Mouse (Mus musculus): ENCODE measurements around the gene Adipoq.
"Not testable (repeated sequence)": the region's sequence is repeated elsewhere in the genome, so short reads cannot be mapped to it uniquely, and the experiment has no call there.

Adipoq gene

DNA sequence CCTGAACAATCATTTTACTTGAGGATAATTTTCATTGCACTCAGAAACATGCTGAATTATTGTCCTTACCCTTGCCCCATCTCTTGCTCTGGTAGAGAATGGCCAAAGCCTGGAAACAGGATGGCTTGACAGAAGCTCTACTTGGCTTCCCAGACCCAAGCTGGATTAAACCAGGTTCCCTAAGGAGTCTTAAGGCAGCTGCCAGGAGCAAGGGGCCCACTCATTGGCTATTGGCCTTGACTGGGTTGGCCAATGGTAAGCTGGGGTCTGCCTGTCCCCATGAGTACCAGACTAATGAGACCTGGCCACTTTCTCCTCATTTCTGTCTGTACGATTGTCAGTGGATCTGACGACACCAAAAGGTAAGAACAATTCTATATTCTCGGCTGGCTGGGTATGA is at the start of gene Adipoq:
Adipoq (plus strand) TSS at position 257 of the 400 bp plus-strand sequence.
- Histone ChIP-seq H3K9me3 (ENCODE audit: low read length) (no peaks in the 10 kb centered on the region), H3K4me1 (replicated peaks; ENCODE audit: low read depth, low read length) (no peaks in the 10 kb centered on the region), H3K27me3 (ENCODE audit: insufficient read depth, low read length) (peaks cover 10% of the 10 kb centered on the region; the same call in 1 of the 2 replicates), H3K4me3 (replicated peaks; ENCODE audit: low read length) (no peak within 1 kb of the TSS), H3K36me3 (ENCODE audit: insufficient read depth, low read length) (no peaks in the 10 kb centered on the region)
- TF ChIP-seq CTCF (conservative IDR thresholded peaks at IDR 0.05; ENCODE audit: low read length): no peak
- TF ChIP-seq NANOG (IDR thresholded peaks at IDR 0.05; ENCODE audit: borderline replicate concordance, low read length): no peak
- no peak for TF ChIP-seq POU5F1 (IDR thresholded peaks at IDR 0.05; ENCODE audit: borderline replicate concordance, low read length)

DNA sequence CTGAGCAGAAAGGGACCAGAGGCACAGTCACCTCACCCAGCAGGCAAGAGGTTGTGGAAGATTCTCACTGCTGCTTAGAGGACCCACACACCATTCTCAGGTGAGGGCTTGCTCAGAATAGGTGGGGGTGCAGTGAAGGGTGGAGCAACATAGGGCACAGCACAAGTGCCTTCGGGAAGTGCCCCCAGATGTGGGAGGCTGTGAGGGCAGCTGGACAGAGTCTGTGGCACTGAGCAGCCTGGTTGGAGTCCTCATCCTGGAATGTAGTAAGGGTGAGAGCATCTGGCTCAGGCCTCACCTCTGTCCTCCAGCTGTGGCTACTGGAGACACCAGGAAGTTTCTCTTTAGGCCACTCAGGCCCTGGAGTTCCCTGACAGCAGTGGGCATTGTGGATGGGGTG is 49.5 kb upstream of the Adipoq start:
- H3K27me3 ChIP-seq (ENCODE audit: insufficient read depth, low read length): not testable (repeated sequence)

DNA sequence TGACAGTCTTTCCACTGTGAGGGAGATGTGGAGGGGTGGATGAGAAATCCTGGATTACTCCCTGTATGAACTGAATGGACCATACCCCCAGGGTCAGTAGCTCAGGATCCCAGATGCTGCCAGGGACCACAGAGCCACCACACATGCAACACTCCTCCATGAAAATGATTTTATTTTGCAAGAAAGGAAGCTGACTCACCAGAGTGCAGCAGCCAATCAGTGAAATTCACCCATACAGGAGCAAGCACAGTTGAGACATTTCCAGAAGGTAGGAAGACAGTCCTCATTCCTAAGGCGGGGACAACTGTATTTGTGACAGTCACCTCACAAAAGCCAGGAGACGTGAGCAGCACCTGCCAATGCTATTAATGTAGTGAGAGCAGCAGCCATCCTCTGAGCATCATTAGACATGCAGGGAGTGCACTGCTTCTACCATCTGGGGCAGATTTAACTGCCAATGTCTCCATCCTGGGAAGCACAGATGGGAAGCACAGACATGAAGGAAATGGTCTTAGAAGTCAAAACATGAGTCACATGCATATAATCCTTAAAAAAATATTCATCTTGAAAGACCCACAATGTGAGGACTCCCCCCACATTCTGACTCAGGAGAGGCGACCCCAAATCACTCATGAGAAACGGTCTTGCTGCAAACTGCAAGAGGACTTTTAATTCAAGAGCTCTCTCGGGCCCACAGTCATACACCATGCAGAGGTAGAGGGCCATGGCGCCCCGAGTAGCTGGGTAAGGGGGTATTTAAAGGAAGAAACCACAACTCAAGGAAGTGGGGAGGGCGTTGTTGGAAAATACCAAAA is 48.8 kb upstream of the Adipoq start:
- not testable (repeated sequence) for H3K36me3 ChIP-seq (ENCODE audit: insufficient read depth, low read length); H3K27me3 ChIP-seq (ENCODE audit: insufficient read depth, low read length)
- peak overlapping the region; percentile 43; the same call in 1 of the 2 replicates for H3K4me3 ChIP-seq (replicated peaks; ENCODE audit: low read length)
- peaks cover 67% of the 10 kb centered on the region for H3K4me1 ChIP-seq (replicated peaks; ENCODE audit: low read depth, low read length)
- peaks cover 17% of the 10 kb centered on the region; the same call in 1 of the 2 replicates for H3K9me3 ChIP-seq (ENCODE audit: low read length)

More for the DNA sequence above, 49.5 kb upstream of the Adipoq start:
- not testable (repeated sequence) for H3K36me3 ChIP-seq (ENCODE audit: insufficient read depth, low read length)
- H3K4me3 ChIP-seq (replicated peaks; ENCODE audit: low read length): 0 out of 2 replicates have a peak overlapping the region, but pooled peaks have one; percentile 20
- H3K9me3 ChIP-seq (ENCODE audit: low read length): peaks cover 17% of the 10 kb centered on the region; the same call in 1 of the 2 replicates
- peaks cover 73% of the 10 kb centered on the region for H3K4me1 ChIP-seq (replicated peaks; ENCODE audit: low read depth, low read length)

DNA sequence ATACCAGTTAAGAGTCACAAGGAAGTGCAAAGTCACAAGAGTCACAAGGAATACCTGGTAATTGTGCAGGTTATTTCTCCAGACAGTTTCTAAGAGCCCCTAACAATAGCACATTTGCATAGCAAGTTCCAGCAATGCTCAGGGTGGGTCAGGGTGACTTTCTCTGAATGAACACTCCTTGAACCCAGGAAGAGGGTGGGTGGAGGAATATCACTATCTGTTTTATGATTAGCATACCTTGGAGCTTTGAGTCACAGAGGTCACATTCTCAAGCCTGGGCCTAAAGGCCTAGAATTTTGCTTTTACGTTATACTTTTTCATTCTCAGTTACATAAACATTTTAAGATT is 48.3 kb upstream of the Adipoq start:
- H3K36me3 ChIP-seq (ENCODE audit: insufficient read depth, low read length); H3K27me3 ChIP-seq (ENCODE audit: insufficient read depth, low read length): not testable (repeated sequence)
- Histone ChIP-seq H3K4me3 (replicated peaks; ENCODE audit: low read length) (peak overlapping the region; percentile 82; the same call in 1 of the 2 replicates), H3K4me1 (replicated peaks; ENCODE audit: low read depth, low read length) (peaks cover 62% of the 10 kb centered on the region), H3K9me3 (ENCODE audit: low read length) (peaks cover 17% of the 10 kb centered on the region; the same call in 1 of the 2 replicates)
- TF ChIP-seq NANOG (IDR thresholded peaks at IDR 0.05; ENCODE audit: borderline replicate concordance, low read length): peak; percentile 68

DNA sequence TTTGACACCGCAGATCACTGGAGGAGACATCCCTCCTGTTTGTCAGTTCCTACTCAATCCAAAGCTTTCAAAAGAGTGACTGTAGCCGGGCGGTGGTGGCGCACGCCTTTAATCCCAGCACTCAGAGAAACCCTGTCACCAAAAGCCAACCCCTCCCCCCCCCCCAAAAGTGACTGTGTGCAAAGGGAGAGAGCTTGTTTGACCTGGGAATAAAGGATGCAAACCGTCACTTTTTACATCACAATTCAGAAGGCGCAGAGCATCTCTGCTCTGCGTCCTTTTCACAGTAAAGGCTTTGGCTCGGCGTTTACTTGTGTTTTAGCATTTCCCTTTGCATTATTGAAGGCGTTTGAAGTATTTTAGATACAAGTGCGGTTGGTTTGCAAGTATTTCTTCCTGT is 46.7 kb upstream of the Adipoq start:
- peaks cover 62% of the 10 kb centered on the region for H3K4me1 ChIP-seq (replicated peaks; ENCODE audit: low read depth, low read length)
- no peaks in the 10 kb centered on the region for H3K27me3 ChIP-seq (ENCODE audit: insufficient read depth, low read length)
- TF ChIP-seq NANOG (IDR thresholded peaks at IDR 0.05; ENCODE audit: borderline replicate concordance, low read length) (no peak), CTCF (conservative IDR thresholded peaks at IDR 0.05; ENCODE audit: low read length) (no peak), POU5F1 (IDR thresholded peaks at IDR 0.05; ENCODE audit: borderline replicate concordance, low read length) (no peak)
- H3K4me3 ChIP-seq (replicated peaks; ENCODE audit: low read length): peak overlapping the region; percentile 82
- peaks cover 5% of the 10 kb centered on the region; the same call in 1 of the 2 replicates for H3K9me3 ChIP-seq (ENCODE audit: low read length)
- no peaks in the 10 kb centered on the region for H3K36me3 ChIP-seq (ENCODE audit: insufficient read depth, low read length)

DNA sequence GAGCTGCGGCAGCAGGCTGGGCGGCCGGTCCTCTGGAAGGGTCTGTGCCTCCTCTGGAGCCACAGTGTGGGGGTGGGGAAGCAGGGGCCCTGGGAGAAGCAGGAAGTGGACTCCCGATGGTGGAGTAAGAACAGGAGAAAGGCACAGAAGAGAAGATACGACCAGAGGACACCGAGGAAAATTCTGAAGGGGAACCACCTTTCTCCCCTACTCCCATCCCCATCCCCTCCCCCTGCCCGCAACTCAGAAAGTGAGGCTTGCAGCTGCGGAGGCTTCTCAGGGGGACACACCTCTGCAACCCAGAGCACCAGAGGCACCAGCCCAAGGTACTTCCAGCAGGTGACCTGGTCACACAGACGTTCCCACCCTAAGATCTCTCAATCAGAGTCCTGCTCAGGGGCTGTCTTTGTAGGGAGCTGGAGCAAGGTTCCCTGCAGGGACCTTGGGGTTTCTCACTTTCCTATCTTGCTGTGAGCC is 46.2 kb upstream of the Adipoq start:
- H3K4me1 ChIP-seq (replicated peaks; ENCODE audit: low read depth, low read length): peaks cover 62% of the 10 kb centered on the region
- peaks cover 5% of the 10 kb centered on the region; the same call in 1 of the 2 replicates for H3K9me3 ChIP-seq (ENCODE audit: low read length)
- H3K36me3 ChIP-seq (ENCODE audit: insufficient read depth, low read length): no peaks in the 10 kb centered on the region
- TF ChIP-seq POU5F1 (IDR thresholded peaks at IDR 0.05; ENCODE audit: borderline replicate concordance, low read length): no peak
- H3K27me3 ChIP-seq (ENCODE audit: insufficient read depth, low read length): no peaks in the 10 kb centered on the region
- H3K4me3 ChIP-seq (replicated peaks; ENCODE audit: low read length): peak overlapping the region; percentile 82

DNA sequence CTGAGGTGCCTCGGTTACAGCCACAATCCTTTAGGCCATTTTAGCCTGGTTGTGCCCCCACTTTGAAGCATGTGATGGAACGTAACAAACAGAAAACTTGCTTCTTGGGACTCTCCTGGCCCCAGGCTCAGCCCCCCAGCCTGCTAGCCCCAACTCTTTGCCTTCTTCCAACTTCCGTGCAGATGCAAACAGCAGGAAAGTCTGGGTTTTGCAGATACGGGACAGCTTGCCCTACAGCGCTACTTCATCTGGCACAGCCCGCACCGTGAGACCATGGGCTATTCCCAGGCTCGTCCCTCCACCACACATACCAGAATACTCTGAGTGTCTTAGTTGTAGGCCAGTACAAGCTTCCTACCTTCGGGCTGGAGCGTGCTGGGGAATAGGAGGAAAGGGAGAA is 45.7 kb upstream of the Adipoq start:
- no peak for TF ChIP-seq NANOG (IDR thresholded peaks at IDR 0.05; ENCODE audit: borderline replicate concordance, low read length)
- no peak for TF ChIP-seq POU5F1 (IDR thresholded peaks at IDR 0.05; ENCODE audit: borderline replicate concordance, low read length)
- no peak for TF ChIP-seq CTCF (conservative IDR thresholded peaks at IDR 0.05; ENCODE audit: low read length)
- Histone ChIP-seq H3K9me3 (ENCODE audit: low read length) (peaks cover 5% of the 10 kb centered on the region; the same call in 1 of the 2 replicates), H3K36me3 (ENCODE audit: insufficient read depth, low read length) (no peaks in the 10 kb centered on the region), H3K27me3 (ENCODE audit: insufficient read depth, low read length) (no peaks in the 10 kb centered on the region), H3K4me1 (replicated peaks; ENCODE audit: low read depth, low read length) (peaks cover 64% of the 10 kb centered on the region), H3K4me3 (replicated peaks; ENCODE audit: low read length) (peak overlapping the region; percentile 82)

DNA sequence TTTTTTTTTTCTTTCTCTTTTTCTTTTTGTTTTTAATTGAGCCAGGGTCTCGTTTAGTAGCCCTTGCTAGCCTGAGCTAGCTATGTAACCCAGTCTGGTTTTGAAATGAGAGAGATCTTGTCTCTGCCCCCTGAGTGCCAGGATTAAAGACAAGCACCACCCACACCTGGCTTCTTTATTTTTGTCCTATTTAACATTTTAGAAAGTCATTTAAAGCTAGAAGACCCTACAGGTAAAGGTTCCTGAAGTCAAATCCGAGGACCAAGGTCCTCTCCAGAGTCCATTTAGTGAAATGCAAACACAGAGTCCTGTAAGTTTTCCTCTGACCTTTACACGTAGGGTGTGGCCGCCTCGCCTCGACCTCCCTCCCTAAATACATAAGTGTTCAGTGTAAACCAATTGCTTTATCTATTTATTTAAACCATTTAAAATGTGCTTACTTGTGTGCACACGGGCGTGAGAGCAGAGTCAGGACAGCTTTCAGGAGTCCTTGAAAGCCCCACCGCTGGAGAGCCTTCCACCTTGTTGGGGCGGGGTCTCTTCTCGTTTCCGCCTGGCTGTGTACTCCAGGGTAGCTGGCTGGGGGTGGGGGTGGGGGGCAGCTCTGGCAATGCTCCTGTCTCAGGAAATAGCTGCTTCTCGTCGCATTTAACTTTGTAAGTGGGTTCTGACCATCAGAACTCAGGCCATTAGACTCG is 43.8 kb upstream of the Adipoq start:
- no peaks in the 10 kb centered on the region for H3K36me3 ChIP-seq (ENCODE audit: insufficient read depth, low read length)
- no peaks in the 10 kb centered on the region for H3K27me3 ChIP-seq (ENCODE audit: insufficient read depth, low read length)
- H3K9me3 ChIP-seq (ENCODE audit: low read length): no peaks in the 10 kb centered on the region
- peak overlapping the region; percentile 82 for H3K4me3 ChIP-seq (replicated peaks; ENCODE audit: low read length)
- TF ChIP-seq CTCF (conservative IDR thresholded peaks at IDR 0.05; ENCODE audit: low read length) (no peak), NANOG (IDR thresholded peaks at IDR 0.05; ENCODE audit: borderline replicate concordance, low read length) (no peak; the same call in 1 of the 2 replicates), POU5F1 (IDR thresholded peaks at IDR 0.05; ENCODE audit: borderline replicate concordance, low read length) (no peak)
- H3K4me1 ChIP-seq (replicated peaks; ENCODE audit: low read depth, low read length): peaks cover 61% of the 10 kb centered on the region
